Mouse (Mus musculus) embryonic stem cell, embryonic (primary cell): ENCODE results near the gene Tlx1.

ENCODE experiments used
- CTCF ChIA-PET, 4 experiments: fragments of 300-600 bp in 2 of 4; fragments of 350-600 bp in 2 of 4; sonication (Branson Sonifier 250); formaldehyde crosslinking; loops; one replicate each; lab custom pipeline; 2022; ENCODE audit warnings: inconsistent platforms in 2 of 4; lab: Charles Lee
- POLR2A ChIA-PET, 4 experiments: fragments of 300-600 bp in 2 of 4; fragments of 350-600 bp in 2 of 4; sonication (Branson Sonifier 250); formaldehyde crosslinking; loops; one replicate each; lab custom pipeline; 2022; ENCODE audit warnings: antibody characterized with exemption in 4 of 4, inconsistent platforms in 1 of 4; lab: Charles Lee

Tlx1 gene

DNA sequence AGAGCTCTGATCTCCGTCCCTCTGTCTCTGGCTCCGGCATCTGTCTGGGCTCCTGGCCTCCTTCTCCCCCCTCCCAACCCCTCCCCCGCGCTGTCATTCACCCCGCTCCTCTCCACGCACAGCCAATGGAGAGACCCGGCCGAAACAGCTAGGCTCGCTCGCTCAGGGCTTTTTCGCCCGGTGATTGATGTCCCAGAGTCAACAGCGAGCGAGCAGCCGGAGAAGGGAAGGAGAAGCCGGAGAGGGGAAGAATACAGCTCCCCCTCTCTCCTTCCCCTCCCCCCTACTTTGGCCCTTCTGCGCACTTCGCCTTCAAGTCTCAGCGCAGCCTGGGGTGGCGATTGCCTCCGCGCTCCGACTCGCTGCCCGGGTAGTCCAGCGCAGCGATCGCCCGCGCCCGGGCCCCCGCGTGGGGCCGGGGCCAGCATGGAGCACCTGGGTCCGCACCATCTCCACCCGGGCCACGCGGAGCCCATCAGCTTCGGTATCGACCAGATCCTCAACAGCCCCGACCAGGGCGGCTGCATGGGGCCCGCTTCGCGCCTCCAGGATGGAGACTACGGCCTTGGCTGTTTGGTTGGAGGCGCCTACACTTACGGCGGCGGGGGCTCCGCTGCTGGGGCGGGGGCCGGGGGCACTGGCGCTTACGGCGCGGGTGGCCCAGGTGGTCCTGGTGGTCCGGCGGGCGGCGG, at the start of gene Tlx1:
Gene Tlx1 (plus strand): TSS at position 191 of the 692 bp plus-strand sequence.
- ChIA-PET CTCF (interaction anchor here (0.5 to 4.1 kb wide), 17 partner anchors 8 to 663 kb away, joined by 3 to 42 read pairs (median 4); partner anchors contain the start of gene Kazald1 (in 1 of the 4)), POLR2A (interaction anchor here (0.5 to 3.2 kb wide), 18 partner anchors 8 to 303 kb away, joined by 3 to 21 read pairs (median 4); partner anchors contain the start of gene Kazald1 (in 2 of the 4))

DNA sequence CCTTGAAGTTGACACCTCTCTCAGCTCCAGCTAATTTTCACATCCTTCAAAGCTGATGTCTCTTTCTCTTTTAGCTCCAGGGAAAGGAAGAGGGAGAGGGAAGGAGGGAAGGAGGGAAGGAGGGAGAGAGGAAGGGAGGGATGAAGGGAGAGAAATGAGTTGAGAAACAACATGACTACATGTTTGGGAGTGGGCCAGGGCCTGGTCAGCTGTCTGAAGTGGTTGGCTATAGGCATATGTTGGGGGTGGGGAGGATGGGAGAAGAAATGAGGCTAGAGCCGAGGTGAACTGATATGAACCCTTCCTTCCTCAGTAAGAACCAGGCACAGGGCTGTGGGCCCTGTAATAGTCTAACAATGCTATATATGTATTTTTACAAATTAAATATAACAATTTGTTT, 44.9 kb upstream of the Tlx1 start:
- POLR2A ChIA-PET: interaction anchor here in 2 of 4 experiments (0.7 to 1.2 kb wide), 3 partner anchors 8 to 30 kb away, joined by 3 read pairs; partner anchors contain the start of gene Kazald1 (in 1 of the 2)

DNA sequence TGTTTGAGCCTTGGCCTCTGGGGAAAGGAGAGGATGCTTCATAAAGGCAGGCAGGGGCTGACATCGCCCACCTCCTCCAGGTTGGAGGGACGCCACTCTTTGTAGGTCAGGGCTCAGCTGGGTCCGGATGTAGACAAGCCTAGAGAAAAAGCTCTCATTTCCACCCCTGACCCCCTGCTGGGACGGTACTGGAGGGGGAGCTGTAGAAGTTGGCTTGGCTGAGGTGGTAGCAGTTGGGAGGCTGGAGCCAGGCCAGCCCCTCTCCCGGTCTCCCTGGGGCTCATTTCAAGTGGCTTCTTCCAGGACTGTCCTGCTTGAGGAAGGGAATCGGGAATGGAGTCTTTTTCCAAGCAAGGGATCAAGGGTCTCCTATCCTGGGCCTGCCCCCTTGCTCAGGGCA, 43.8 kb upstream of the Tlx1 start:
- ChIA-PET POLR2A (interaction anchor here in 1 of 4 experiments (0.6 kb wide), 1 partner anchor 92 kb away, joined by 4 read pairs; no protein-coding TSS in a partner anchor), CTCF (interaction anchor here in 3 of 4 experiments (0.6 to 1.5 kb wide), 4 partner anchors 10 to 76 kb away, joined by 3 to 5 read pairs (median 4); no protein-coding TSS in a partner anchor)

More for the DNA sequence above, 44.9 kb upstream of the Tlx1 start:
- CTCF ChIA-PET: interaction anchor here in 3 of 4 experiments (0.7 to 1.7 kb wide), 9 partner anchors 10 to 75 kb away, joined by 3 to 8 read pairs (median 3); no protein-coding TSS in a partner anchor

DNA sequence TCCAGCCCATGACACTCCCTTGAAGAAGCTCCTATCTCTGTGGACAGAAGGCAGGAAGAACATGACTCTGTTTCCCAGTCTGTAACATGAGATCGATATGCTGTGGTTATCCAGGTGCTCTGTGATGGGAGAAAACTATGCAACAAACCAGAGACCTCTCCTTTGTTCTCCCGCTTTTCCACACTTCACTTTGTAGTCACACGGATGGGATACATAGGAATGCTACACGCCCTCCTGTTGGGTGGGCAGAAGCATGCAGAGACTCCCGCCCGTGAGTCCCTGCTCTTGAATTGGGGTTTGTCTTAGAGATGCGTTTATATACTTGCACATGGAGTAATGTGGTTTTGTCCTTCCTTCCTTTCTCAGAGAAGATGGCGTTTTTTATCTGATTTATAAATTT, 39.8 kb upstream of the Tlx1 start:
- CTCF ChIA-PET: interaction anchor here (0.6 to 1.5 kb wide), 13 partner anchors 10 to 149 kb away, joined by 3 to 12 read pairs (median 4); no protein-coding TSS in a partner anchor
- POLR2A ChIA-PET: interaction anchor here in 3 of 4 experiments (0.5 to 2.5 kb wide), 13 partner anchors 11 to 1537 kb away, joined by 3 to 11 read pairs (median 4); partner anchors contain the start of gene Kazald1 (in 2 of the 3)

DNA sequence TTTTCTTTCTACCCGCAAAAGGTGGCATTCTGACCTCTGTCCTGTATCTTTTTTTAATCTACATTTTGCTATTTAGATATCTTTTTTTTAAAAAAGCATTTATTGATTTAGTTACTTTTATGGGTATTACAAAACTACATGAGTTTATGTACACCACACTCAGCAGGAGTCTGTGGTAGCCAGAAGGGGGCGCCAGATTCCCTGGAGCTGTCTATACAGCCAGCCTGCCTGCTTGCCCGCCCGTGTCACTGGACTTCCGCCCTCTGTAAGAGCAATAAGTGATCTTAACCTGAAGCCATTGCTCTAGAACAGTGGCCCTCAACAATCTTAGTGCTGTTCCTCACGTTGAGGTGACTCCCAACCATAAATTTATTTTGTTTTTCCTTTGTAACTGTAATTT, 38.0 kb upstream of the Tlx1 start:
- ChIA-PET CTCF (interaction anchor here (0.5 to 2.0 kb wide), 23 partner anchors 8 to 645 kb away, joined by 3 to 13 read pairs (median 4); no protein-coding TSS in a partner anchor), POLR2A (interaction anchor here (0.6 to 1.9 kb wide), 6 partner anchors 47 to 65 kb away, joined by 3 to 5 read pairs (median 4); partner anchors contain the start of gene Sfxn3 (in 1 of the 4))

DNA sequence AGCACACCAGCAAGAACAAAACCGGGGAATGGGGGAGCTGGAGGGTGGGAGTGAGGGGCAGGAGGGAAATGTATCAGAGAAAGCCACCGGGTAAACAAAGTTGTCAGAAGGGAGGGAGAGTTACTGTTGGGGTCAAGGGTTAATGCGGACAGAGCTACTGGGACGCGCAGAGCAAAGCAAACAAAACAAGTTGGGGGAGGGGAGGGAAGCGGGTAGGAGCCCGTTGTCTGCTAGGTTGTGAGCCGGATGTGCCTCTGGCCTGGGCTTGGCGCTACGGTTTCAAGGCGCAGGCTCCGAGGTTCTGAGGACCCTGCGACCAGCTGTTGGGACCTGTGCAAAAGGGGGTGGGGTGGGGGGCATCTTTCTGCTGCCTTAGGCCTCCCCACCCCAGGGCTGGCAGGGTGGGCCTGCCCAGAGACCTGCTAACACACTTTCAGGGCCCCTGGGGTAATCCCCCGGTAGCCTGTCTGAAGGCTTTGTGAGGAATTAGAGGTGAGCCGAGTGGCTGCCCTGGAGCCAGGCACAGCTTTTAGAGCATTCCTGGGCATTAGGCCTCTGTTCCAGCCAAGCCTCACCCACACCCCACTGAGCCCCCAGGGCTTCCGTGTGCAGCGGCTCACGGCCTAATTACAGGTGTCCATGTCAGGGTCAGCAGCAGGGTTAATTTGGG, 36.6 kb upstream of the Tlx1 start:
- ChIA-PET POLR2A (interaction anchor here in 3 of 4 experiments (0.6 to 3.1 kb wide), 36 partner anchors 9 to 627 kb away, joined by 3 to 10 read pairs (median 4); partner anchors contain the start of genes Kazald1 (in 3 of the 3), Tlx1 (in 2 of the 3), Lzts2 (in 1 of the 3) and Sfxn3 (in 1 of the 3)), CTCF (interaction anchor here (0.6 to 2.8 kb wide), 25 partner anchors 29 to 1289 kb away, joined by 3 to 24 read pairs (median 3); partner anchors contain the start of gene Kazald1 (in 1 of the 4))

DNA sequence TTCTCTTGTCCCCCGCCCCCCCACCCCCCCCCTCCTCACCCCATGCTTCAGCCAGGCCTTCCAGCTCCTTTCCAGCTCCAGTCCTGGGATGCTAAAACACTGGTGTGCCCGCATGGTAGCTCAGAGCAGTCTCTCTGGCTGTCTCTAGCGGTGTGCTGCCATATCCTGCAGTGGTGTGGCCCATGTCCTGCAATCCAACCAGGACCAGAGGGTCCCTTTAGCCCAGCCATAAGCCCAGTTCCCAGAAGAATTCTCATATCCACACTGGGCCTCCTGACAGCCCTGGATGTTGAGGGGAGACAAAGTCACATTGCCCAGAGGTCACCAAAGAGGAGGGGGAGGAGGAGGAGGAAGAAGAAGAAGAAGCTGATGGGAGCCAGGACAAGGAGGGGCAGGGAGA, 35.7 kb upstream of the Tlx1 start:
- ChIA-PET CTCF (interaction anchor here (0.6 to 3.1 kb wide), 19 partner anchors 10 to 330 kb away, joined by 3 to 24 read pairs (median 4); partner anchors contain the start of gene Kazald1 (in 1 of the 4)), POLR2A (interaction anchor here in 3 of 4 experiments (0.6 to 3.1 kb wide), 15 partner anchors 12 to 1394 kb away, joined by 3 to 13 read pairs (median 6); partner anchors contain the start of gene Kazald1 (in 2 of the 3))

DNA sequence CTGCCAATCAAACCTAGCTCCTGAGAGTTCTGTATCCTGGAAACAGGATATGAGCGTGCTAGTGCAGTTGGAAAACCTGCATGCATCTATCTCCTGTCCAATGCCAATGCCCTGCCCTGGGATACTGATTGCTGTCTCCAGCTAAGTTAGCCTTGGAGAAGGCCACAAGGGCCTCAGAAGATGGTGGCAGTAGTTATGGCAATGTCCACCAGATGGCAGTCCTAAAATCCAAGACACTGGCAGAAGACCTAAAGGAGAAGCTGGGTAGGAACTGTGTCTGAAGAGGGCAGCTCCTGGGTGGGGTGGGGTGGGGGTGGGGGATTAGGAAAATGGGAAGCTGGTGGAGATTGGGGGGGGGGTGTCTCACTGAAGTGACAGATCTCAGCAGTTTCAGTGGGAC, 33.7 kb upstream of the Tlx1 start:
- ChIA-PET CTCF (interaction anchor here (0.6 to 4.4 kb wide), 48 partner anchors 10 to 978 kb away, joined by 3 to 40 read pairs (median 4); partner anchors contain the start of genes Kazald1 (in 2 of the 4) and Tlx1 (in 2 of the 4)), POLR2A (interaction anchor here in 3 of 4 experiments (0.5 to 3.1 kb wide), 15 partner anchors 17 to 1179 kb away, joined by 3 to 8 read pairs (median 4); partner anchors contain the start of genes Kazald1 (in 2 of the 3) and Twnk (in 1 of the 3))

DNA sequence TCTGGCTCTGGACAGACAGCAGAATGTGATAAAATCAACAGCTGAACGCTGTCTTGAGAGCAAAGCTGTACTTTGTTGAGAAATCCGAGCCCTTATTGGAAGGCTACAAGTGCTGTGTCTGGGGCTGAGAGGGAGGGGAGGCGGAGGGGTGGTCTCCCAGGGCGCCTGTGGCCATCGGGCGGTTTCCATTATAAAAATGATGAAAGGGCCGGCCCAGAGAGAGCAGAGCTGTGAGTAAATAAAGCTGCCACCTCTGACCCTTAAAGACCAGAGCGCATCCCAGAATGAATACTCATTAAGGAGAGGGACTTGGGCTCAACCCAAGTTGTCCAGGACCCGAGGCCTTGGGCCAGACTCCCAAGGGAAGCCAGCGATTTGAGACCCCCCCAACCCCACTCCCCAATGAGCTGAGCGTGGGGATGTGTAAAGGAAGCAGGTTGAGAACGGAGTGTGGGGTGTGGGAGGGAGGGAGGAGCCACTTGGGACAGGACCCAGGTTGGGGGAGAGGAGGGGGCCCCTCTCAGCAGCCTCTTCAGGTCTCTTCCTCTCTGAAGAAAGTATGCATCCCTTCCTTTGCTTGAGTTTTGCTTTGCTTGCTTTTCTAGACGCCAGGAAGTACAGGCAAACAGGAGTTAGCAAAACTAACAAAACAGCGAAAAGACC, 18.4 kb upstream of the Tlx1 start:
- CTCF ChIA-PET: interaction anchor here (0.5 to 1.6 kb wide), 4 partner anchors 15 to 44 kb away, joined by 3 to 4 read pairs (median 4); no protein-coding TSS in a partner anchor

DNA sequence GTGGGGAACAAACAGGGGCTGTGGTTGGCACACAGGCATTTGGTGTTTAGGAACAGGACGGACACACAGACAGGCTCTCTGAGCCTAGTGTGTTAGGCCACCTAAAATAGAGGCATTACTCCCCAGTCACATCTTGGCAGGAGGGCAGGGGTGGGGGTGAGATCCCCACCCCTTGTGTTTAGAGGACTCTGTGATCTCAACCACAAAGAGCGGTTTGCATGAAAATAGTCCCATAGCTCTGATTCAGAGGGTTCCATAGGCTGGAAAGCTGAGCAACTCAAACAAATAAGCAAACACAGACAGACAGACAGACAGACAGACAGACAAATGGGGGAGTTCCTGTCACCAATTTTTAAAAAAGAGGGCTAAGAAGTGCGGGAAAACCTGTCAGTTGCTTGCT, 7.9 kb upstream of the Tlx1 start:
- ChIA-PET POLR2A (interaction anchor here in 3 of 4 experiments (0.8 to 2.9 kb wide), 12 partner anchors 8 to 96 kb away, joined by 3 to 15 read pairs (median 4); partner anchors contain the start of genes Kazald1 (in 1 of the 3), Sfxn3 (in 1 of the 3) and Tlx1 (in 1 of the 3)), CTCF (interaction anchor here (0.6 to 2.0 kb wide), 10 partner anchors 8 to 126 kb away, joined by 3 to 8 read pairs (median 4); partner anchors contain the start of gene Kazald1 (in 2 of the 4))

More for the DNA sequence above, 18.4 kb upstream of the Tlx1 start:
- POLR2A ChIA-PET: interaction anchor here in 3 of 4 experiments (0.6 to 1.6 kb wide), 6 partner anchors 9 to 1187 kb away, joined by 3 read pairs; no protein-coding TSS in a partner anchor

DNA sequence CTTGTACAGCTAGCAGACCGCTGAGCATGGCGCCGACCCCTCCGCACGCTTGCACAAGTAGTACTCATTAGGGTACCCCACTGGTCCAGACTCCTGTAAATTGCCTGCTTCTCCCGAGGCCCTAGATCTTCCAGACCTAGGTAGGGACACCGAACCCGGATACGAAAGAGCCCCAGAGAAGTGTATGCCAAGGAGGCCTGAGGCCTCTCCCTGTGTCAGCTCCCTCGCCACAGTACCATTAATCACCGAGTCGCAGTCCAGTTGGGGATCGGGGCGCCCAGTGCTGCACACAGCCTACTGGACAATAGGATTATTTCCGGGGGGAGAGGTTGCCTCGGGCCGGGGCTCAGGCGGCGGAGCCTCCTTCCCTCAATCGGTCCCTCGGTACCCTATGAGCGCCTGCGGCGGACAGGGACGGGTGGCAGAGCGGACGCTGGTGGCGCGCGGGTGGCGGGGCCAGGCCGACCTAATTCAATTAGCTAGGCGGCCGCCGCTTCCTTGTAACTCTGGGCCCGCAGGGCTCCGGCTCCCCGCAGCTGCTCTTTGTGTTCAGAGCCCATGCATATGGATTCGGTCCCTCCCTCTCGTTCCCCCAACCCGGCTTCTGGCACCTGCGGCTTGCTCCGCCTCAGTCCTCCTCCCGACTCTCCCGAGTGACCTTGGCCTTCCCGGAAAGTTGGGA, 7.1 kb upstream of the Tlx1 start:
- ChIA-PET CTCF (interaction anchor here (0.5 to 2.6 kb wide), 20 partner anchors 10 to 903 kb away, joined by 3 to 11 read pairs (median 4); partner anchors contain the start of gene Kazald1 (in 2 of the 4)), POLR2A (interaction anchor here in 3 of 4 experiments (0.5 to 2.9 kb wide), 27 partner anchors 7 to 388 kb away, joined by 3 to 15 read pairs (median 4); partner anchors contain the start of genes Kazald1 (in 1 of the 3), Sfxn3 (in 1 of the 3) and Tlx1 (in 1 of the 3))

DNA sequence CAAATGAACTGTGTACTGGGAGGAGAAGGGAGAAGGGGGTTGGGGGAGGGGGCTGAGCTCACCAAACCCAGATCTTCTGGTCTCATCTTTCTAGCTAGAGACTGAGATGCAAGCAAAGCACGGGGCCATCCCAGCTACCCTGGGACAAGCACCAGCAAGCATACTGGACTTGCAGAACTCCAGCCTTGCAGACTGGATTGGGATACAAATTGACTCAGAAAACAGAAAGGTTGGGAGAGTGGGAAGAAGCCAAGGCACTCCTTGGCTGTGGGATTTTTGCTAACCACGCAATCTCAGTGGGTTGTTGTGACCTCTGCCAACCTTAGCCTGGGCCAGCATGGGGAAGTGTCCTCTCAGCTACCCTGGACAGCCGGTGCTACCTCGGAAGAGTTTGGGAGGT, 3.4 kb upstream of the Tlx1 start:
- CTCF ChIA-PET: interaction anchor here (0.6 to 1.9 kb wide), 10 partner anchors 14 to 98 kb away, joined by 3 to 10 read pairs (median 7); partner anchors contain the start of gene Kazald1 (in 1 of the 4)
- POLR2A ChIA-PET: interaction anchor here in 2 of 4 experiments (0.6 to 1.1 kb wide), 6 partner anchors 12 to 215 kb away, joined by 3 to 5 read pairs (median 4); partner anchors contain the start of gene Kazald1 (in 1 of the 2)

DNA sequence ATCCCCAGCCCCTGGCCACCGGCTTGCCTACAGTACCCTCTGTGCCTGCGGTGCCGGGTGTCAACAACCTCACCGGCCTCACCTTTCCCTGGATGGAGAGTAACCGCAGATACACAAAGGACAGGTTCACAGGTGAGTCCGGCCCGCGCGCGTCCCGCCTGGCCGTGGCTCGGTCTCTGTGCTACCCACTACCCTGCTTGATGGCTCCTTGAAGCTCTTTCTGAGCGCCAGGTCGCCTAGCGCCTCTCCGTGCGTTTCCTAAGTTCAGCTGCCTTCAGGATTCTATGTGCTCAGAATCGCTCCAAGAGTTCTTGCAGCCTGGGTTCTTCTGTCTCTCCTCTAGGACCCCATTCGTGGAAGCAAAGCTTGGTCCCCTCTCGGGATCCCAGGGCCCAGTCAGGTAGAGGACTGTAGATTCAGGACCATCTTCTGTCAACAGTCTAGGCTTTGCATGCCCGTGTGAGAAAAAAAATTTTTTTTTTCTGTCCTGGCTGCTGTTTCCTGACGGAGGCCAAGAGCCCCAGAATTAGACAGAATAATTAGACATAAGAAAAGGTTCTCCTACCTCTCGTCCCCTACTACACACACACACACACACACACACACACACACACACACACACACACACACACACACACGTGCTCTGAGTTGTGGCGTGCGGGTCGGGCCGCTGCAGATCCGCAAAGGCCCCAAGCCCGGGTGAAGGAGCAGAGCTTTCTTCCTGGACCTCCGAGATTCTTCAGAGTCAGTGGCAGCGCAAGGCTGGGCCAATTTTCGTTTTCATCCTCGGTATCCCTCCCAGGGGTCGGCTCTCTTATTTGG, 1.1 kb downstream of the Tlx1 start:
- ChIA-PET CTCF (interaction anchor here (0.5 to 4.1 kb wide), 17 partner anchors 9 to 569 kb away, joined by 3 to 42 read pairs (median 4); partner anchors contain the start of gene Sfxn3 (in 1 of the 4)), POLR2A (interaction anchor here in 3 of 4 experiments (0.5 to 3.2 kb wide), 23 partner anchors 8 to 421 kb away, joined by 3 to 21 read pairs (median 4); partner anchors contain the start of gene Kazald1 (in 2 of the 3))

DNA sequence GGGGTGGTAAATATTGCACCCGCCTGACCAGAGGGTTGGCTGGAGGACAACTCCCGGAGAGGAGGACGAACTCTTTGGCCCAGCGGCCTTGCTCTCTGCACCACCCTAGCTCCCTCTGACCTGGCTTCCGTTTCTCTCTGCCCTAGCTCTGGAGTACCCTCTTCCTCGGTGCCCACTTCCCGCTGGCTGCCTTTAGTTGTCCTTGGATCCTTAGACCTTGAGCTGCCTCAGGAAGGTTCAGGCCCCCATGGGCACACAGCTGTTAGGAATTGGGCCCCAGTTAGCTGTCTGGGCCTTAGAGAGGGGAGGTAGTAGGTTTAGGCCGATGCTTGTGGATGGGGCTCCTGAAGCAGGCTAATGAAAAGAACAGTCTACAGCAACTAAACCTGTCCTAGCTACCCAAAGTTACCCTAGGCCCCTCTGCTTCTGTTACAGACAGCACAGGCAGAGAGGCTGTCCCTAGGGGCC, 1.7 kb downstream of the Tlx1 start:
- ChIA-PET CTCF (interaction anchor here (0.5 to 4.1 kb wide), 12 partner anchors 8 to 569 kb away, joined by 3 to 42 read pairs (median 4); partner anchors contain the start of gene Sfxn3 (in 1 of the 4)), POLR2A (interaction anchor here in 3 of 4 experiments (0.6 to 3.2 kb wide), 15 partner anchors 8 to 422 kb away, joined by 3 to 21 read pairs (median 4); partner anchors contain the start of gene Kazald1 (in 1 of the 3))
